Mouse (Mus musculus) liver, adult 2 months (tissue): ENCODE data around the gene Gm5788.
"Not testable (repeated sequence)": the region's sequence is repeated elsewhere in the genome, so short reads cannot be mapped to it uniquely, and the experiment has no call there.

Experiments used
- CTCF ChIP-seq: fragments of 200-500 bp; IDR thresholded peaks from 2 replicates; pipeline ENCODE4 v1.5.1; 2011; ENCODE audit warnings: low read depth, low read length, control low read depth
- POLR2A ChIP-seq: fragments of 200-500 bp; IDR thresholded peaks from 2 replicates; pipeline ENCODE4 v1.6.1; 2011; ENCODE audit warnings: low read length, control low read depth; ENCODE audit not compliant: insufficient read depth; ENCODE audit errors: extremely low read depth

DNA sequence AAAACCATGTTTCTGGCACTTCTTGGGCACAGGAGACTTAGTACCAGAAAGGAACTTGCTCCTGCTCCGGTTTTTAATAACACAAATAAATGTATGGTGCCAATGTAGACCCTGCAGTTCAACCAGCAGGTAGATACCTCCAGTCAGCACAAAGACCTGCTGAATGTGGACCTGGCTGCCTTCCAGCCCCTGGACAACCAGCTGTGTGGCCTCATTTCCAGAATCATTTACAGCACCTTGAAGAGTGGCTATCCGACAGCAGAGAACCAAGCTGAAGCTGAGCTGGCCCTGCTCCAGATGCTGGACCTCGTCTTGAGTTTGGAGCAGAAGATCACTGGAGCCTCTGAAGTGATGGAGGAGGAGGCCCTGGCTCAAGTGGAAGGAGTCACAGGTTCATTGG, 25.1 kb downstream of the Gm5788 start:
- not testable (repeated sequence) for TF ChIP-seq POLR2A, CTCF
